Mouse (Mus musculus) kidney, postnatal 14 days (tissue): ENCODE results near the gene Tns1.

Experiments
- DNase-seq: peaks from one replicate; pipeline ENCODE4 v3.0.0; 2022; ENCODE audit warnings: mixed read lengths

Tns1 gene

DNA sequence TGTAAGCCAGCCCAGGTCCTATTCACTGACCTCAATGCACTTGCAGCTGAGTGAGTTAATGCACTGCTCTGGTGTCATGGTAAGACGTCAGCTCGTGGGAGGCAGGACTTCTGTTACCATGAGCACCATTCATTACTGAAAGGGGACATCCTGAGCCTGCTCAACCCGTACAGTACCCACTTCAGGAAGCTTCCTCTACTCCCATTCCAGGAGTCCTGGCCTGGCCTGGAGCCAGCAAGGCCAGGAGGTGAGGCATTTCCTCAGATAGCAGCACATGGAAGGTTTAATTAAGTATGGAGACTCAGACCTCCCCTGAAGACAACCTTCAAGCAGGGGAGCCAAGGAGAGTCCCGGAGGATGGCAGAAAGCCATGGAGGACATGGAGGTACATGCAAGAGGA, 169.6 kb downstream of the Tns1 start:
- DNase-seq, result peak; percentile 83

- DNase-seq, result peak; percentile 51
These were observed 170.2 kb downstream of the Tns1 start for GRCm38 (mm10) chr1:73954015-73954408.

- DNase-seq, result no peak
These were observed 170.8 kb downstream of the Tns1 start for GRCm38 (mm10) chr1:73953317-73954014.

GRCm38 (mm10) chr1:73952598-73952997, 171.7 kb downstream of the Tns1 start:
- DNase-seq, result no peak

DNA sequence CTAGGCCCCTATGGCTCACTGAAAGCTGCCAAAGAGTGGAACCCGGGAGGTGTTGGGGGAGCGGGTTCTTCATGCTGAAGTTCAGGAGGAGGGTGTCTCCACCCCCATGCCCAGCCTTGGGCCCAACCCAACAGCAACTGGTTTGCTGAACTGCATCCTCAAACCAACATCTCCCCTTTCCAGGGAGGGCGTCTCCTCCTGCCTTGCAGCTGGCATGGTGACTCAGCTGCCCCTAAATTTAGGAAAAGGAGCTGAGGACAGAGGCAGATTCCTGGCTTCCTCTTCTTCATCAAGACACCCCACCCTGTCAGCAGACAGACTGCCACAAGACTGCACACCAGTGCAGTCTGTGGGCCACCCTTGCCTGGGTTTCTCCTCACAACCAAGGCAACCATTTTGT, 173.1 kb downstream of the Tns1 start:
- DNase-seq, result no peak

DNA sequence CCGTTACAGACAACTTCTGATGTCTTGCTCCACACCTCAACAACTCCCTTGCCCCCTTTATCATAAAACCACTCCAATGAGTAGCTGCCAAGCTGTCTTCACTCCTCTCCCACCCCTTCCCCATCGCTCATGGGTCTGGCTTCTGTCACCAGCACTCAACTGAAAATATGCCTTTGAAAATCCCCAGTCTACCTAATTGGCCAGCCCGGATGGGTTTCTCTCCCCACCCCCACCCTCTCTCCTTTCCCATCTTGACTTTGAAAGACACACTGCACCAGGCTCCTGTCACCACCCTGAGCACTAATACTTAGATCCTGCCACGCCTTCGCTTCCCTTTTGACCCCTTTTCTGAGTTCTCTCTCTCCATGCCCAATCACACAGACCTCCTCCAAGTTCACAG, 175.5 kb downstream of the Tns1 start:
- no peak for DNase-seq

- no peak for DNase-seq
These were observed 176.5 kb downstream of the Tns1 start for GRCm38 (mm10) chr1:73947525-73948304.

- no peak for DNase-seq
These were observed 177.5 kb downstream of the Tns1 start for GRCm38 (mm10) chr1:73946701-73947100.

DNA sequence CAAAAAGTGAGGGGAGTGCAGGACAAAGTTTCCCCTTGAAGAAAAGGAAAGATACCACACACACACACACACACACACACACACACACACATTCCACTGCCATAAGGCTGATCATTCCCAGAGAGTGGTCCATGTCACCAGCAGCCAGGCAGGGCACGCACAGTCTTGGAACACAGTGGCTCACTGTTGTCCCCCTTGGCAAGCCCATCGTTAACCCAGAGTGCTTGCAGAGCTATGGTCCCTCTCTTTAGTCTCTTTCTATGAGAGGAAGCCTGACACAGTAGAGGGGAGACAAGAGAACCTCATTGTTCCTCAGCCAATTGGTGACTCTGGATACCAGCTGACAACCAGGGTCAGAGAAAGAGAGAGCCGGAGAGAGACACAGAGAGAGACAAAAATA, 179.9 kb downstream of the Tns1 start:
- DNase-seq, result no peak

- peak; percentile 64 for DNase-seq
These were observed 180.5 kb downstream of the Tns1 start for GRCm38 (mm10) chr1:73943667-73944289.

DNA sequence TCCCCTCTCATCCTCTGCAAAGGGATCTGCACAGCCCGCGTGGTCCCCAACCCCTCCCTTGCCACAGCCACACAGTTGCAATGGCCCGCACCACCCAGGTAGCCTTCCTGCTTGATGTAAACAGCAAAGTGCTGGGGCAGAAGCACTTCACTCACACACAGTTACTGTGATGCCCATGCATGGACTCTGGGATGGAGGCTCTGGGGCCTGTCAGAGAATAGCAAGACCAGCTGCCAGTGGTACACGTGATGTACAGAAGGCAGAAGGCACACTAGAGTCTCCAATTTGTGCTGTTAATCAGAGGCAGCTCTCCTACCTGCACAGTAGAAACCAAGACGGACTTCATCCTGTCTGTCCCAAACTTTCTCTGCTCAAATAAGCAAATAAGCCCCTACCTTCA, 181.0 kb downstream of the Tns1 start:
- DNase-seq, result no peak

- DNase-seq, result peak; percentile 57
These were observed 182.0 kb downstream of the Tns1 start for GRCm38 (mm10) chr1:73942243-73942642.

GRCm38 (mm10) chr1:73941697-73942096, 182.6 kb downstream of the Tns1 start:
- DNase-seq, result no peak

DNA sequence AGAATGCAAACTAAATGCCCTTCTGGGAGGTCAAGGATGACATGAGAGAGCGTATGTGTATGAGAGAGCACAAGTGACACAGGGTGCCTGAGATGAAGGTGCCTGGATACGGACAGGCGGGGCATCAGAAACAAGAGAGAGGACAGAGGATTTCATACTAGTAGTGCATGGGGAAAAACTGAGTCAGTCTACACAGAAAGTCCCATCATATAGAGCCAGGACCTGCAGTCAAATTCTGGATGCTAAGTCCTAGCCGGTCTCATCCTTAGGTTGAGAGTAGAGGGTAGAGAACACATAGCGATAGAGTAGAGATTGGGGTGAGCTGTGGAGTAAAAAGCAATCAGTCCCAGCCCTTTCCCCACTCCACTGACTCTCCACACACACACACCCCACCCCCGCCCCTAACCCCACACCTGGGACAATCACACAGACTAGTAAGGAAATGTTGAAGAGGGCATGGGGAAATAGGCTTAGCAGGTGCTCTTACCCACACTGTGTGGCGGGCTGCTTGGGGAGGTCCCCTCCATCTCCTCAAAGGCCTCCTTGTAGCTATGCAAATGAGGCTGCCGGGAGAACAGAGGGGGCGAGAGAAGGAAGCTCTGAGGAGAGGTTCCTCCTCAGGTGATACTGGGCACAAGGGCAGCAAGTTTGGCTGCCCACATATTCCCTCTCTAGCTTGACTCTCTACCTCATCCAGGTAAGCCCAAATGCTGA, 183.6 kb downstream of the Tns1 start:
- no peak for DNase-seq

- no peak for DNase-seq
These were observed 185.7 kb downstream of the Tns1 start for GRCm38 (mm10) chr1:73938597-73938996.

- no peak for DNase-seq
These were observed 186.4 kb downstream of the Tns1 start for GRCm38 (mm10) chr1:73937805-73938204.

- DNase-seq, result no peak
These were observed 187.7 kb downstream of the Tns1 start for GRCm38 (mm10) chr1:73936537-73936936.

GRCm38 (mm10) chr1:73935442-73936080, 188.7 kb downstream of the Tns1 start:
- peak; percentile 64 for DNase-seq

GRCm38 (mm10) chr1:73933146-73933490, 191.1 kb downstream of the Tns1 start:
- no peak for DNase-seq

- DNase-seq, result peak; percentile 87
These were observed 191.7 kb downstream of the Tns1 start for GRCm38 (mm10) chr1:73932421-73933145.

DNA sequence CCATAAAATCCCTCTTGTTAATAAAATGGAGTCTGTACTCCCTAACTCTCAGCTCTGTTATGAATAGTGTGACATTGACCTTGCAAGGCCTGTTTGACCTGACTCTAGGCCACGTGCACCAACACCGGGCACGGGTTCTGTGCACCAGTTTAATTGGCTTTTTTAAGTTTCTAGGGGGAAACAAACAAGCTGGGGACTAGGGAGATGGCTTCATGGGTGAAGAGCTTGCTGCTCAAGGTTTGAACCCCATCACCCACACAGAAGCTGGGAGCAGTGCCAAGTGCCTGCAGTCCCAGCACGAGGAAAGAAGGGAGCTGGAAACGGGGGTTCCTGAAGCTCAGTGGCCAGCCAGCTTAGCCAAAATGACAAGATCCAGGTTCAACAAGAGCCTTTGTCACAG, 192.4 kb downstream of the Tns1 start:
- peak; percentile 83 for DNase-seq
